Mouse (Mus musculus) R1 (cell line): Measurements from ENCODE around the gene Tnip3.

Experiments used
- DNase-seq: peaks from one replicate; pipeline ENCODE4 v3.0.0-alpha.2; 2018; ENCODE audit warnings: low read depth, low spot score

The Tnip3 gene

DNA sequence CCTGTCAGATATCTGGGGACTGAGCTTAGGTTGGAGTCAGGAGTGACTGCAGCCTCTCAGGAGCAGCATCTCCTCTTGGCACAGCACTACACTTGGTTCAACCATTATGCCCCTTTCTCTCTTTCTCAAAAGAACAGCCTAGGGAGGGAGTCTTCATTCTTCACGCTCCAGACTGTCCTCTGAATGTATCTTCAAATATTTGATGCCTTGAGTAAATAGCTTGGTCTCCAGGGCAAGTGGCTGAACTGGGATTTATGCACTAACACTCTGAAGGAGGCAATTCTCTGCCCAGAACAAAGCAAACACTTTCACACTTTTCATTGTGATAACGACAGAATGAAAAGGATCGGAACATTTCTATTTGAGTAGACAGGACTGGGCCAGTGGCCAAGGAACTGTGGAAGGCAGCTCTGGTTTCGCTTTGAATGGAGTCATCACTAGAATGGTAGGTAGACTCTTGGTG lies 59.8 kb downstream of the Tnip3 start:
- DNase-seq = no peak

- DNase-seq = no peak
Measured at GRCm38 (mm10) chr6:65585333-65586053, 60.4 kb downstream of the Tnip3 start.

GRCm38 (mm10) chr6:65588847-65589246 lies 63.7 kb downstream of the Tnip3 start:
- no peak for DNase-seq

GRCm38 (mm10) chr6:65590018-65590417 lies 64.9 kb downstream of the Tnip3 start:
- DNase-seq = no peak

DNA sequence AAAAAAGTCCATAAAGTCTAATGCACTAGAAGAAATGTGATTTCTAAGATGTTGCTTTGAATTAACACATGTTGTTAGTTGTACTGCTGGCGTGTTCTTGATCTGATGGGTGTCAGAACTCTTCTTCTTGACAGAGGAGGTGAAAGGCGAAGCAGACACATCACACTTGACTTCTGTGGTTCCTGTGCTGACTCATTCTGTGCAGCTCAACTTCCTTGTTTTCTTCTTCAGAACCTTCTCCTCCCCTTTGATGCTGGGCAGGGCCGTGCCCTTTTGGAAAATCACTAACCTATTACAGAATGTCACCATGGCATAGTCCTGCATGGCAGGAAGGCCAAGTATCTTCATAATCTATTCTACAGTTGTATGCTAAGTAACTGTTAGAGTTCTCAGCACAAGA lies 69.1 kb downstream of the Tnip3 start:
- no peak for DNase-seq

DNA sequence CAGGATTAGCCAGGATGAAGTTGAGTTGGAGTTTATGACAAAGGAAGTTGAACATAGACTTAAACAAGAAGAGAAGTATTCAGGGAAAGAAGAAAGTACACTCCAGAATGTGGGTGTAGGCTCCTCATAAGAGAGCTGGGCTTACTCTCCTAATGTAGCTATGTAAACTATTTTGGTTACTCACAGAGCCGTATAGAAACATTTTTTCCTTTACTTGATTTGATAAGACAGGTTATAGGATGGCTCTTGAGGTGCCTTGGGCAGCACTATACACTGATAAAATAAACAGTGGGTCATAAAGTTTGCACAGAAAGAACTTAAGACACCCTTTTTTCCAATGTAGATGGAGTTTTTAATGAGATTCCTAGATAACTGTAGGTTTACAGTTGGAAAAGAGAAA lies 70.3 kb downstream of the Tnip3 start:
- no peak for DNase-seq

- DNase-seq = peak; percentile 61
Measured at GRCm38 (mm10) chr6:65597056-65597818, 72.1 kb downstream of the Tnip3 start.

DNA sequence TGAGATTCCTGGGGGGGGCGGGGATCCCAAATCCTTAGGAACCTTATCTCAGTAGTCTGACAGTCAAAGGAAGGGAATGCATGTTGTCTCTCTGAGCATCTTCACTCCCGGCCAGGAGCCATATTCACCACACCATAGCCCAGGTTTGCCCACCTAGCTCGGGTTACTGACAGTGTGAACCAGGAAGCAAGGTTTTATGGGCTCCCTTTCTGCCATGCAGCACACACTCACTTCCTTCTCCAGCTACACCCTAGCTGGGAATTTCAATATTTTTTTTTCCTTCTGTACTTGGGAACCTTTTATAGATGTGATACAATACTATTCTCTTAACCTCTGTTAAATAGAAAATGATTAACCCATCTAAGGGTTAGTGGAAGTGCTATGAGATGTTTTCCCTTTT lies 73.4 kb downstream of the Tnip3 start:
- DNase-seq = no peak

- no peak for DNase-seq
Measured at GRCm38 (mm10) chr6:65599865-65600739, 75.0 kb downstream of the Tnip3 start.

- no peak for DNase-seq
Measured at GRCm38 (mm10) chr6:65600887-65601286, 75.8 kb downstream of the Tnip3 start.

DNA sequence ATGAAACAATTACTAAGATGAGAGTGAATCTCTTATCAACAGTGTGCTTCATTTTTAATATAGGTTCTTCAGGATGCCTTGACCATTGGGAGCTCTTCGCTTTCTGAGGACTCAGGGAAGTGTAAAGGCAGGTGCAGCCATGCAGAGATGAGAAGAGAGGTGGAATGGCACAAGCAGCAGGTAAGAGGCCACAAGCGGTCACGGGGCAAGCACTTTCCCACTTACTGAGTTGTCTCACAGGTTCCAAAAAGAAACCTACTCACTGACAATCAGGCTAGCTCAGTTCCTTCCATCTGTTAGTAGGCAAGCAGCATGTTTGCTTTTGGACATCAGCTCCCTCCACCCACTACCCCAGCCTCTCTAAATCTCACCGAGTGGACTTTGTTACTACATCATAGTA lies 80.7 kb downstream of the Tnip3 start:
- no peak for DNase-seq

- DNase-seq = no peak
Measured at GRCm38 (mm10) chr6:65606946-65607345, 81.8 kb downstream of the Tnip3 start.

DNA sequence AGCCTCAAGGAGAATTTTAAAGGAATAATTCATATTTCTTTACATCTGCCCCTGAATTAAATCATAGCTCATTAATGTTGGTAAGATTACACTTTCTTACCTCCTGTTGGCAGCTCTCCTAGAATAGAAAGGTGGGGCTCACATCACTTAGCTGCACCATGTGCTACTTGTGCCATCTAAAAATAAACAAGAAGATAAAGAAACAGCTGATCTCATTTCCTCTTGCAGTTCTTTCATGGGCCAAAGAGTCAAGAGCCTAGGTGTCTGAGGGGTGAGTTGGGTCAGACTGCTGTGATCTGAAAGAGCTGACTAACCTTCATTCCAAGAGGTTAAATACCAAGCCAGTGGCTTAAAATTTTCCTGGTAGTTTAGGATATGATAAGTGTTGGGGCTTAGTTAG lies 86.7 kb downstream of the Tnip3 start:
- DNase-seq = no peak

- DNase-seq = no peak
Measured at GRCm38 (mm10) chr6:65613924-65614585, 88.9 kb downstream of the Tnip3 start.

DNA sequence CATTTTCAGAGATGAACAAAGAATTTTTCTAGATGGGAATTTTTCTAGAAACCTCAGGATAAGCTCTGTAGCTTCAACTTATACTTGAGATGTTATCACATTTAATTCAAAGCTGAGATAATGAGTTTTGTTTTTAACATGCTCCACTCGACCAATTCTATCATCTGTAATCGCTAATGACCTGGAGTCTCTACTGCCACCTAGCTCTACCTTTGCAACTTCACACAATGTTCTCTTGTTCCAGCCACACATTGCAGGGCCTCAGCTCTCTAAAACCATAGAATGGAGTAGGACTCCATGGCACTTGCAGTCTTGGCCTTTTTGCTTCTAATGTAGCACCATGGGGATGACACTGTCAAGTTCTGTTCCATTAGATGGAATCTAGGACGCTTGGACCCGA lies 90.5 kb downstream of the Tnip3 start:
- no peak for DNase-seq

DNA sequence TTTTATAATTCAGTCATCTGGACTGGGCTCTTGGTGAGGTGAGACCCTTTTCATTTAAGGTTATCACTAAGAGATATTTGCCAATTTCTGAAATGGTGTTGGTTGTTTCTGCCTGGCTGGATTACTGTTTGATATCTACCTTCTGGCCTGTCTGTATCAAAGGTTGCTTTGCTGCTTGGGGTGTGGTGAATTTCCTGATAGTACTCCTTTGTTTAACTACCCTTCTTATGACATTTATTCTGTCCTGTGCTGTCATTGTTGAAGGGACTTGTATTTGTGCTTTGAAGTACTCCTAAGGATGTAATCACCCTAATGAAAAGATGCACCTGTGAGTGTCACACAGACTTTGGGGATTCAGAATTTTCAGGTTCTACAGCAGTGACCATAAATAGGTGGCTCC lies 96.1 kb downstream of the Tnip3 start:
- no peak for DNase-seq

- DNase-seq = no peak
Measured at GRCm38 (mm10) chr6:65623016-65623715, 98.1 kb downstream of the Tnip3 start.

DNA sequence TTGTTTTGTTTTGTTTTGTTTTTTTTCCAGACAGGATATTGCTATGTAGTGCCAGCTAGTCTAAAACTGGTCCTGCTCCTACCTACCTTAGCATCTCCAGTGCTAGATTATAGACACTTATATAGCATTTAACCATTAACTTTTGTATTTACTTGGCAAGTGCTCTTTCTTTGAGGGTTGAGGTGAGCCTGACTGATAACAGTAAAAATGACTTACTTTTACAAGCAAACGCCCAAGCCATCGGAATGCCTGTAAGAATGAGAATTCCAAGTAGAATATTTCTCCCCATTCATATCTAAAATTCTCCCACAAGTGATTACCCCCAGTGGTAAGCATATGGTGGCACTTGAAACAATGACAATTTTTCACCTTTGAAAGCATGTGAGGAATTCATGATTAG lies 105.5 kb downstream of the Tnip3 start:
- no peak for DNase-seq

GRCm38 (mm10) chr6:65632184-65632583 lies 107.1 kb downstream of the Tnip3 start:
- no peak for DNase-seq

DNA sequence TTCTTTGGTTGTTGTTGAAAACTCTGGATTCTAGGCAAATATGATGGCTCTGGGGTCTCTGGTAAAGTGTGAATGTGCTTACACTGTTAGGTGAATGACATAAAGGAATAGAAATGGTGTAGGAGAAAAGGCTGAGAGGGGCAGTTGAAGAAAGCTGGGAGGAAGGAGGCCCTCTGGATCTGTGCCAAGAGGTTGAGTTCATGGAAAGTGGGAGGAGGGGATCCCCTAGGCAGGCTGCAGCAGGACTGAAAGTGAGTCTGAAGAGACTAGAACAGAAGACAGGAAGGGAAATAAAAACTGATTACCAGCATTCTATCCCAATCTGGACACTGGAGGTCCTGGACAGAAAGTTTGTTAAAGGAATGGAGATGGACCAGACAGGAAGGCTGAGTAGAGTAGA lies 117.3 kb downstream of the Tnip3 start:
- DNase-seq = no peak

DNA sequence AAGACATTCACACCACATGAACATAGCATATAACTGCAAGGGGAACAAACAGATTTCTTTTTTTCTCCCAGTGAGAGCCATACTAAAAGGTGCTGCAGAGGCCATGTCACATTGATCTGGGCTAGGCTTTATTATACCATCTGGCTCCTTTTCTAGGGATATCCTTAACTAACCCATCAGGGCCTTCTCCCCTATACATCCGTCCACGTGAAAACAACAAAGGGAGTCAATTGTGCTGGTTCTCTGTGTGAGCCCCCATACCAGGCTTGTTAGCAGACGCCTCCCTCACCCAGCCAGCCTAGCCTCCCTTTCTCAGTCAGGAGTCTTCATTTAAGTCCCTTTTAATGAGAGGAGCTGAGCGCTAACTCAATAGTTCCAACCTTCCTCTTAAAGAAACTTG lies 119.0 kb downstream of the Tnip3 start:
- no peak for DNase-seq
